Comparison of ENCODE assay signal across 8 mouse cellular contexts in the genomic region with DNA sequence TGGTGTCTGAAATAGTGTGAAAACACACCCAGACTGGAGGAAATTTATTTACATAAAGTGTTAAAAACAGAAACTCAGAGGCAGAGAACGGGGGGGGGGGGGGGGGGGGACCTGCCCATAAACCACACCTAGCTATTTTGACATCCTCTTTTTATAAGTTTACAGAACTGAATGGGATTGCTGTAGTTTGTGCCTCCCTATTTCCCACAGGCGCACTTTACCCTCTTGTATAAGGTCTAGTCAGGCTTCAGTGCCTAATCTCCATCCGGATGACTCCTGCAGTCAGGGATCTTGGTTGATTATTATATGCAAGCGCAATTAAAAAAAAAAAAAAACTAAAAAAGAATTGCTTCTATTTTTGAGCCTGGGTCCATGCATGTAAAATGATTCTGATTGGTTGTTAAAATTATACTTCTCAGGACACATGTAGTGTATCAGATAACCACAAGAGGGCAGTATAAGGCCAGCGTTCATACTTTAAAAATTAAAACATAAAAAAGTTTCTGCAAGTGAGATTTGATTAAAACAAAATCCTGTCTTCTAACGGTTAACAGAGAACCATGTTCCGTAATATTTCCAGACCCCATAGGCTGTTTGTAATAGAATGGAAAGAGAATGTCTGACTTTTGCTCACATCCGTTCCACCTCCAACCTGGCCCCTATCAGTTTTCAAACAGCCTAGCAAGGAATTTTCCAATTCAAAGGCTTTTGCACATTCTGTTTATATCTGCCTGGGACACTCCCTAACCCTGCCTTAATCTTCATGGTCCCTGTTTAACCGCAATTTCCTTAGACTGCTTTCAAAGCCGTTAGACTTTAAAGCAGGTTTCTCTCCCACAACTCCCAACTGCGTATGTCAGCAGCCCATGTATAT.
DNase-seq lines count a peak whose midpoint lies in the region; ATAC-seq lines count a peak whose summit lies in the region.

No protein-coding gene starts in this region.

- no peaks in the 10 kb centered on the region for H3K9me3 ChIP-seq in embryonic facial prominence, embryonic 11.5 days (replicated peaks; ENCODE audit: control insufficient read depth, low read length)
- H3K9me3 ChIP-seq in embryonic facial prominence, embryonic 10.5 days: no peaks in the 10 kb centered on the region

- no peaks in the 10 kb centered on the region for H3K27me3 ChIP-seq in embryonic facial prominence, embryonic 11.5 days (ENCODE audit: control insufficient read depth, insufficient read depth, low read length)
- H3K27me3 ChIP-seq in embryonic facial prominence, embryonic 10.5 days (replicated peaks; ENCODE audit: low read depth, poor library complexity, severe bottlenecking): no peaks in the 10 kb centered on the region

- WGBS in embryonic facial prominence, embryonic 11.5 days: 37% methylated on average over 11 of the region's 11 CpGs
- 41% methylated on average over 11 of the region's 11 CpGs for WGBS in embryonic facial prominence, embryonic 10.5 days

- no peak overlapping the region for H3K4me2 ChIP-seq in embryonic facial prominence, embryonic 11.5 days (ENCODE audit: low read depth, low read length)

- H3K36me3 ChIP-seq in embryonic facial prominence, embryonic 11.5 days (replicated peaks; ENCODE audit: control insufficient read depth, insufficient read depth, low read depth, low read length): no peaks in the 10 kb centered on the region
- H3K36me3 ChIP-seq in embryonic facial prominence, embryonic 10.5 days (replicated peaks): no peaks in the 10 kb centered on the region

- peak; percentile 61 for DNase-seq in embryonic facial prominence, embryonic 11.5 days (ENCODE audit: low spot score)
- DNase-seq in embryonic facial prominence, embryonic 10.5 days (ENCODE audit: low spot score): no peak
- DNase-seq in lung, postnatal 36 days: peak; percentile 13
- DNase-seq in lung, postnatal 10 days: no peak
- peak; percentile 39 for DNase-seq in hindlimb bud, embryonic 11.5 days (ENCODE audit: extremely low spot score, low read depth, low spot score)
- no peak for DNase-seq in cerebellum, postnatal 4 days (ENCODE audit: low spot score in 2 of 2)
- DNase-seq in frontal cortex, postnatal 10 days (ENCODE audit: low spot score in 2 of 2): no peak

- H3K4me3 ChIP-seq in embryonic facial prominence, embryonic 11.5 days (ENCODE audit: low read depth, low read length): no peak overlapping the region
- no peak overlapping the region; the same call in 1 of the 2 replicates for H3K4me3 ChIP-seq in embryonic facial prominence, embryonic 10.5 days

- no peak overlapping the region for H3K9ac ChIP-seq in embryonic facial prominence, embryonic 11.5 days (replicated peaks; ENCODE audit: low read length)

- H3K27ac ChIP-seq in embryonic facial prominence, embryonic 11.5 days (replicated peaks; ENCODE audit: low read depth, low read length): no peak overlapping the region
- H3K27ac ChIP-seq in embryonic facial prominence, embryonic 10.5 days (replicated peaks): no peak overlapping the region

- ATAC-seq in embryonic facial prominence, embryonic 11.5 days (replicated peaks; ENCODE audit: insufficient number of reproducible peaks, low FRiP score, low TSS enrichment, low read depth): no peak
- peak; percentile 48; the same call in 1 of the 2 replicates for ATAC-seq in neutrophil, adult 5-6 weeks (ENCODE audit: extremely low read depth, insufficient number of reproducible peaks, low FRiP score, poor library complexity, severe bottlenecking)

- H3K4me1 ChIP-seq in embryonic facial prominence, embryonic 11.5 days (ENCODE audit: control insufficient read depth, insufficient read depth, low read length): no peaks in the 10 kb centered on the region
- H3K4me1 ChIP-seq in embryonic facial prominence, embryonic 10.5 days: 0 out of 2 replicates have a peak, but pooled peaks cover 7% of the 10 kb centered on the region

Comparison
In these comparisons a context has a peak if more than half of its experiments do, and no peak if none do; other contexts are left out.
1. DNase-seq: peak in embryonic facial prominence, embryonic 11.5 days (single experiment), lung, postnatal 36 days (single experiment) and hindlimb bud, embryonic 11.5 days (single experiment); none in embryonic facial prominence, embryonic 10.5 days (single experiment), lung, postnatal 10 days (single experiment), cerebellum, postnatal 4 days (0 of 2) and frontal cortex, postnatal 10 days (0 of 2).